Mouse (Mus musculus) right cerebral cortex, postnatal 25 days (tissue): ENCODE data around the gene Mllt10.

Experiments
- DNase-seq: peaks from one replicate; pipeline ENCODE4 v3.0.0; 2022

Mllt10 gene

DNA sequence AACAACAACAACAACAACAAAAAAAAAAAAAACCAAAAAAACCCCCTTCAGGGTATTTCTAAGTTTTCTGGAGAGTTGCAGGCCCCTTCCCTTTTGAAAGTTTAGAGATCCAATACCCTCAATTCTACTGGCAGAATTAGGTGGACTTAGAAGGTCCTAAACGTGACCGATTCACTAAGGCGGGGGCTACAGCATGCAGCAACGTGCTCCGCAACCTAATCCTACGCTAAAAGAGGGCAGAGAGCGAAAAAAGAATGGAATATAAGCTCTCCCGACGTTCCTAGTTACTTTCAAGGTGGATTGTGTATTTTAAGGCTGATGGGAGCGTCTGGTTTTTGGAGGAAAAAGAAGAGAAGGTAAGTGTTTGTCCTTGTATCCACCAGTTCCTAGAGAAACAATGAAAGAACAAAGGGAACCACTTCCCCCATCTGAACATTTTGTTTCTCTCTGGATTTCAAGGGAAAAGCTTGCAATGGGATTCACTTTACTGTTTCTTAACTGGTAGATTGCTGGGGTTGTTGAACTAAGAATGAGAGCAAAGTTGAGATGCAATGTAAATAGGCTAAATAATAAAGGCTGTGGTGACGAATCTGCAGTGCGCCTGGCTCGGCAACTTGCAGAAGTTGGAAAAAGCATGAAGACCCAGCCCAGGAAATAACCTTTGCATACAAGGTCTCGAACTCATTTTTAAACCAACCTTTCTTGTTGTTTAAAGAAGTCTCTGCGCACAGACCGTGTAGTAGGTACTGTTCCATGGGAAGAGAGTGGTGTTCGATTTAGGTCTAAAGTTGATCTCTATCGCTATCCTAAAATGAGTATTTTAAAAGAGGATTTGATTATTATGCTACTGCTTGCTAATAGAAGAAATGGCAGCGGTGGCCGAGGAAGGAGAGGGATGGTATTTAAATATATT, at the start of gene Mllt10:
TSS of gene Mllt10 (plus strand) at position 222 of the 913 bp plus-strand sequence.
- no peak for DNase-seq

DNA sequence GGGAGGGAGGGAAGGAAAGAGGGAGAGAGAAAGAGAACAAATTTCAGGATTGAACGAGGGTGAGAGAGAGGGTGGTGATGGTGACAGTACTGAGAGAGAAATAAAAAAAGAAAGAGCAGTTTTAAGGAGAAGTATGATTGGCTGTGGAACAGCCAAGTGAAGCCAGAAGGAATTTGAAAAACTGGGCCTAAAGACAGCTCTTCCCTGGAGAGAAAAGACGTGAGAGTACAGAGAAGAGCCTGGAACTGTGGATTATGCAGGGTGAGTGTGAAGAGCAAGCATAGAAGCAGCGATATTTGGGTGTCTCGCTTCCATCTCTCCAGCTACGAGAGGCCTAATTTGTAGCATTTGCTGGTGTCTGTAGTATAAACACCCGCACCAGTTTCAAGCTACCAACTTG, 43.8 kb upstream of the Mllt10 start:
- DNase-seq: no peak

DNA sequence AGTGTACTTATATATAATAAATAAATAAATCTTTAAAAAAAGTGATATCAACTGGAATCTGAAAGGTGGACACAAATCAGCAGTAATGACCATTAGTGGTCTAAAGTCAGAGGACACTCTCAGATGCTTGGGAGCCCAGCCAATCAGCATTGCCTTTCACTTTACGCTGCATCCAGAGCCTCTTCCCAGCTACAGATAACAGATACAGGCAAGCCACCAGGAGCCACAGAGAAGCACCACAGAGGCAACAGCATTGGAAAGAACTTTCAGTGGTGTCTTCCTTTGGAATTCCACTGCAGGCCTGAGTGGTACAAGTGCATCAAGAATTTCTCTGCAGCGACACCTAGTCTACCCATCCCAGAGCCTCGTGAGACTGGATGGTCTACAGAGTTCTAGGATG, 42.2 kb upstream of the Mllt10 start:
- DNase-seq: no peak

DNA sequence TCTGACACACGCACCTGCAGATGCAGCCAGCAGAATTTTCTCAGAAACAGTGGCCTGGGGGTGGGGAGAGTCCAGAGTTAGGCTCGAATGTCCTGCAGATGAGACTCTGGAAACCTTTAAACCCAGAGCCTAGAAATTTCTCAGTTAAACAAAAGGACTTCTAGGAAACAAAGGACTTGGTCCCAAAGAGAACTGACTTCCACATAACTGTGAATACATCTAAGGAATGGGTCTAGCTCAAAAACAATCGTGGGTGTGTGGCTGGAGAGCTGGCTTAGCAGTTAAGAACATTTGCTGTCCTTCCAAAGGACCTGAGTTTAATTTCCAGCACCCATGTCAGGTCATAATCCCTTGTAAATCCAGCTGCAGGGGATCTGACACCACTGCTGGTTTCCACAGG, 39.5 kb upstream of the Mllt10 start:
- no peak for DNase-seq

DNA sequence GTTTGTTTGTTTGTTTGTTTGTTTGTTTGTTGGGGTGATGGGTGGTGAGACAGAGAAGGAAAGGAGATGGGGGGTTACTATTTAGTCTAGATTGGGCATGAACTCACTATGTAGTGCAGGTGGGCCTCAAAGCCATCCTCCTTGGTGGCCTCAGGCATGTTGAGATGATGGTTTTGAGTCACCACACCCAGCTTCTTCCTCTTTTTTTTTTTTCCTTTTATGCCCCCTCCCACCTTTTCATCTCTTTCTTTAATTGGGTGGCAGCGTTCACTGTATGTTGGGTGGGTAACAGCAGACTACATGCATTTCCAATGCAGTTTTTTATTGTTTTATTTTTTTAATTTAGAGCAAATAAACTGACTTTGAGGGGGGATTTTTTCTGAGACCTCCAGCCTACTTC, 38.4 kb upstream of the Mllt10 start:
- no peak for DNase-seq

DNA sequence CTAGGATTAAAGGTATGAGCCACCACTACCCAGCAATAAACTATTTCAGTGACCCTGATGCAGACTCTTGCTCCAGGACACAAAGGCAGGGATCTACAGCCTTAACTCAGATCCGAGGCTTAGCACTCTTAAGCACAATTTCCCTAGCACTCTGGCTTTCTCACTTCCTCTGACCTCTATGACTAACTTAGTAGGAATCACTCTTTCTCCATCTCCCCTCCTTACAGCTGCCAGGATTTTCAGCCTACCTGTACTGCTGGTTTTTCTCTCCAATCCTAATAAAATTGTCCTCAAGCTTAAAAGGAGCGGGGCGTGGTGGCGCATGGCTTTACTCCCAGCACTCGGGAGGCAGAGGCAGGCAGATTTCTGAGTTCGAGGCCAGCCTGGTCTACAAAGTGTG, 37.7 kb upstream of the Mllt10 start:
- DNase-seq: no peak

DNA sequence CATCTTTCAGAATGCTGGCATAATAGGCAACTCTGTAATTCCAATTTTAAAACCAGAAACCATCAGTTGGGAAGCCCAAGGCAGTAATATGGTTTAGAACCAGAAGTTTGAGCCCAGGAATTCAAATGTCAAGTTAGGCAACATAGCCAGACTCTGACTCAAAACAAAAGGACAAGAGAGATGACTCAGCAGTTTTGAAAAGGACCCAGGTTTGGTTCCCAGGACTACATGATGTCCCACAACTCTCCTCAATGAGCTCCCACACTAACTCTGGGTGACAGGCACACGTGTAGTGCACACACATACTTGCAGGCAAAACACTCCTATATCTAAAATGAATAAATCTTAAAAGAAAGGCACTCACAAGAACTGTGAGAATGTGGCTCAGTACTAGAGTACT, 35.9 kb upstream of the Mllt10 start:
- no peak for DNase-seq

DNA sequence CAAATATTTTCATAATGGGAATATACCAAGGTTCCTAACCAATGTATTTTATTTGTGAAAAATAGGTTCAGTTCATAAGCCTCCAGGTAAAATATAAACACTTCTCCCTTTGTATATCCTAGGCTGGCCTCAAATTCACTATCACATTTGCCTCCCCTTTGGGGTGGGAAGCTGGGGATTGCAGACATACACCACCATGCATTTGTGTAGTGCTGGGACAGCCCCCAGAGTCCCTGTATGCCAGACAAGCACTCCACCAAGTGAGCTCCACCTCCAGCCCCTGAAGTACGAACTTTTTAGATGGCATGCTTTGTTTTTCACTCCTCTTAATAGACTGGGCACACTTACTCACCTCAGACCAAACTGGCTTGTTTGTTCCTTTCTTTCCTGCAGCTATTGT, 32.2 kb upstream of the Mllt10 start:
- DNase-seq: no peak

DNA sequence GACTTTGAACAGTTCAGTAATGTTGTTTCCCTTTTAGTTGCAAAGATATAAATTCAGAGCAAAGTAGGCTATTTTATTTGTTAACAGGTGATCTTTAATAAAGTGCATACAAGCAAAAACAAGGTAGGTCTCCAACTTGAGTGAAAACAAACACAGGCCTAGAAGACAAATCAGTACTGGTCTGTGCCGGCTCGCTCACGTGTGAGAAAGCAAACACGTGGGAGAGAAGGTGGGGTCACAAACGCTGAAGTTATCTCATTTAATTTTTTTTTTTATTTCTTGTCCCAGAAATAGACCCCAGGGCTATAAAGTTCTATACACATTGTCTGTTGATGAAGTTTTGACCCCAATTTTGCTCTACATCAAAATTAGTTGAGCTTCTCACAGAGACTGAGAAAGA, 29.9 kb upstream of the Mllt10 start:
- DNase-seq: no peak

DNA sequence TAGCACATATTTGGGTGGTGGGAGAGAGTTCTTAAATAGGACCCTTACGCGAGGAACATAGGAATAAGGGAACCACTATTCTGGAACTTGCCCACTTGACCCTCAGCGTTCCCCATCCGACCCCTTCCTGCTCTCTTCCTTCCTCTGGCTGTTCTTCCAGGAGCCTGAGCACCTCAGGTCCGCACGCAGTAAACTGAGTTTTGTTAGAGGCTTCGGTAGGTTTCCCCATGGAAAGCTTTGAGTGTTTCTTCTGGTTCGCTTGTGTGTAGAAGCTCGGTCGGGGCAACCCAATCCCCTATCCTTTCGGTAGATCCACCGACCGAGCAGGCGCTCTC, 29.3 kb upstream of the Mllt10 start:
- DNase-seq: no peak

DNA sequence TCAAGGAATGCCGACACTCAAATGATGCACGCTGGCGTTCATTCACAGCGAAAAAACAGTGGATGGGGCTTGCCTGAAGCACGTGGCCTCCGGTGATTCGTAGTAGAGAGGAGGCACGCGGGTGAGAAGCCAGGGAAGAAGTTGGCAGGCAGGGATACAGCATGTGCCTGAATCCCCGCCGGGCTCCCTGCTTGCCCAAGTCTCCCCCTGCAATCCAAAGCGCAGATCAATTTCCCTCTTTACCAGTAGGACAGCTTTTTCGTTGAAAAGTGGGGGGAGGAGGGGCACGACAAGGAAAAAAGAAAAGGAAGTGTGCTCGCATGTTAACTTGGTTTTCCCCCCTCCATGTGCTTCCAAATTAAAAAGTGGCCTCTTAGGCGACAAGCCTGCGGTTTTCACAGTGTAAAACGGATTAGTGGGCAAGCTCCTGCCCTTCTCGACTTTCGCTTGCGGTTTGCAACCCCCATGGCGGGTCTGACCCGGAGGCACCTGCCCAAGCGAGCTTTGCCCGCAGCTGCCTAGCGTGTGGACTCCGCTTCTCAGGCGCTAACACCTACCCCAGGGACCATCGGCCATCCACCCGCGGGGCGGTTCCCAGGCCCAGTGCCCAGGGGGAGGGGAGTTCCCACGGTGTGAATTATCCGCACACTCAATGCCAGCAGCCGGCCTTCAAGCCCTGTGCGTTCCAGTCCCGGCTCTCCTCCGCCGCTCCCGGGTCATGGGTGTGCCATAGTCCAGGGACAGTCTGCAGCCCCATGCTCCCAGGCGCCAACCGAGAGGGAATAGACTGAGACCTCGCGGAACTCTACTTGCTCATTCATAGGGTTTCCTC, 28.7 kb upstream of the Mllt10 start:
- no peak for DNase-seq

DNA sequence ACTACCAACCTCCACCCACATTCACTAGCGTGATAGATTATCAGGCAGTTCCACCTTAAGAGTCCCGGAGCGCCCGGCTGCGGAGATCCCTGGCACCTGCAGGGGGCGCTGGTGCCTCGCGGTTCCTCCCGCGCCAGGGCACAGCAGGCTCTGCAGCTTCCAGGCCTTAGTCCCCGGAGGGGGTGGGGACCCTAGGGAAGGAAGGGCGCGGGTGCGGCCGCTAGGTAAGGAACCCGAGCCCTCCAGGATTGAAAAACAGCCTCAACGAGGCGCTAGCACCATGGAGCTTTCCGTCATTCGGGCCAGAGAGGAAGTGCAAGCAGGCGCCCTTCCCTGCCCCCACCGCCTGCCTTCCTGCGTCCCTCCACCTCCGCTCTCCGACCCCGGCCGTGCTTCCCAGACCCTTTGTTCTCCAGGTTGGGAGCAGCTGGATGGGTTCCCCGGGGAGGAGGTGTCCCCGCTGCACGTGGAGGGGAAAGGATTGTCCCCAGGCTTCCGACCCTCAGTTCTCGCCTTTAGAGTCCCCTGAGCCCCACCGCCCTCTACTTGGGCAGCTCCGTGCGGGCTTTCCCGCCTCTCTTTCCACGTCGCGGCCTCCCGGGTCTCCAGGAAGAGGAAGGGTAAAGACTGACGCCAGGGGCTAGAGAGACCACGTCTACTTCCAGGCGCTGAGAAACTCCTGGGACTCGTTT, 27.4 kb upstream of the Mllt10 start:
- peak; percentile 95 for DNase-seq

DNA sequence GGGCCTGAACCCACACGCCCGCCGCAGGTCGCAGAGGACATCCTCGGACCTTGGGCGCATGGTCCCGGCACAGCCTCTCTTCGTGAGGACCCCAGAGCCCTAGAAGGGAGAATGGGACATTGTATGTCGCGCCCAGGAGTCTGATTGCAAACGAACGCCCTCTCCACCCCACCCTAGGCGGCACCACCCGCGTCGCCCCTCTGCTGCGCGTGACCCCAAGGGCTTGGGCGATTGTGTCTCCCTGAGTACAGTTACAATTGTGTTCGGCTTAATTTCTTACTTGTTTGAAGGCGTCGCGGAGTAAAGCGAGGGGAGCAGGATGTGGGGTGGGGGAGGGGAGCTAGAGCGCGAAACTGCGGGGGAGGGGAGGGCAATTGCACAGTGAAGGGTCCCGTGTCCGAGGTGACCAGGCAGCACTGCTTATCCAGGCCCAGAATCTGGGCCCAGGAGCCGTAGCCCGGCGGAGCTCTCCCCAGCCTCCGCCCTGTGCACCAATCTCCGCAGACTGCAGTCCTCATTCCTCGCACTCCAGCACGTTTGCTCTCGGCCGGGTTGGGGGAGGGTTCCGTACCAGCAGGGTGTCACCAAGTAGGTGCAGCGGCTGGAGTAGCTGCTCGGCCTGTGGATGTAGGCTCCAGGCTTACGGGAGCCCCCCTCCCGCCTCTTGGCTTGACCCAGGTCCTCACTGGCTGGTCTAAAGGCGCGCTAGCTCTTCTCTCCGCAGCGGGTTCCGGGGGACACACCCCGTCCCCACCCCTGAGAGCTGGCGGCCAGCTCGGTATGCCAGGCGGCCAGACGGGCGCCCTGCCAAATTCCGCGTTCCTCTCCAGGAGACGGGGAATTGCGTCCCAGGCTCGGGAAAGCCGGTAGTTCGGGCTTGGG, 26.7 kb upstream of the Mllt10 start:
- peak; percentile 84 for DNase-seq

DNA sequence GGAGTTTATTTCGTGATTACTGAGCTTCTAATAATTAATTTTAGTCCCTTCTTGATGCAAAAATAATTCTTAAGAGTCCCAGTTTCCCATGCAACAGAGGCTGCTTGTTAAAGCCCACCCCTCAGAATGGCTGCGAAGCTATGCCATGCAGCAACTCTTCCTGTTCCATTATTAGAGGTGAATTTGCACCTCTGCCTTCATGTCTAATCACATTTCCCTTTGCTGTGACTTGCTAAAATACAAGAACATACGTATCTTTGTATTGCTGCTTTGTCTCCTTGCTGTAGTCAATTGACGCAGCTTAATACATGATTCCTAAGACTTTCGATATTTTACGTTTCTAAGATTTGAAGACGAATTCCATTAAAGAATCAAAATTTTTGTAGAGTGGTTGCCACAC, 25.4 kb upstream of the Mllt10 start:
- no peak for DNase-seq

DNA sequence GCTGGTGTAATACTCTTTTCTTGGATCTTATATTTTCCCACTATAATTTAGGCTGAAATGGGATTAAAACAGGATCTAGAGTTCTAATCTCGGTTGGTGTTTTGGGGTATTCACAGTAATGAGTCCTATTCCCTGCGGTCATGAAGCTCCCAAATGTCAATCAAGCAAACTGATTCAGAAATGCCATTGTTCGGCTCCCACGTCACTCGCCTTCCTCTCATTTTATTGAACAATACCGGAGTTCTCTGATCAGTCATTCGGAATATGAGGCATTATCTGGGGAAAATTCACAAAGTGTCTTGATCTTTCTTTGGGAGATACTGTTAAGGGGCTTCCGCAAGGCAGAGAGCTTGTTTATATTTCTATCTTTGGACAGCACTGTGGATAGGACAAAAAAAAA, 24.5 kb upstream of the Mllt10 start:
- DNase-seq: no peak

DNA sequence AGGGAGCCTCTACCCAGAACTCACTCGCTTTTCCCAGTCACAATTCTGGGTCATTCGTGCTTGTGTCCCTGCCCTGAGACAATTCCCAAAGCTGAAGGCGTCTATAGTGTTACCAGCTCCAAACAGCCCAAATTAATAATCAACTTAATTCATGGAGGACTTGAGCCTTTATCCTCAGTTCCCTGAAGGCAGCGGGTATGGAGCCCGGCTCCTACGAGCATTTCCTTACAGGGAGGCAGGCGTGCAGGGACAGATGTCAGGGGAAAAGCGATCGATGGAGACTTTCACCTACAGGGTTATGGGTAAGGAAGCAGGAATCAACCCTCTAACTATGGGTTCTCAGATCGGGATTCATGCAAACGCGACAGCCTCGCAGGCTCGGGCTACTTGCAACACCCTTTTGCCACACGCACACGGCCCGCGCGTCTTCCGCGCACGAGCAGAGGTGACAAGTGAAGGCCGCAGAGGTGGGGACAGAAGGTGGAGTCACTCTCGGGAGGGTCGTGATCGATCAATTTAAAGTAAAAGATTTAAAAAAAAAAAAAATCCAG, 23.7 kb upstream of the Mllt10 start:
- no peak for DNase-seq

DNA sequence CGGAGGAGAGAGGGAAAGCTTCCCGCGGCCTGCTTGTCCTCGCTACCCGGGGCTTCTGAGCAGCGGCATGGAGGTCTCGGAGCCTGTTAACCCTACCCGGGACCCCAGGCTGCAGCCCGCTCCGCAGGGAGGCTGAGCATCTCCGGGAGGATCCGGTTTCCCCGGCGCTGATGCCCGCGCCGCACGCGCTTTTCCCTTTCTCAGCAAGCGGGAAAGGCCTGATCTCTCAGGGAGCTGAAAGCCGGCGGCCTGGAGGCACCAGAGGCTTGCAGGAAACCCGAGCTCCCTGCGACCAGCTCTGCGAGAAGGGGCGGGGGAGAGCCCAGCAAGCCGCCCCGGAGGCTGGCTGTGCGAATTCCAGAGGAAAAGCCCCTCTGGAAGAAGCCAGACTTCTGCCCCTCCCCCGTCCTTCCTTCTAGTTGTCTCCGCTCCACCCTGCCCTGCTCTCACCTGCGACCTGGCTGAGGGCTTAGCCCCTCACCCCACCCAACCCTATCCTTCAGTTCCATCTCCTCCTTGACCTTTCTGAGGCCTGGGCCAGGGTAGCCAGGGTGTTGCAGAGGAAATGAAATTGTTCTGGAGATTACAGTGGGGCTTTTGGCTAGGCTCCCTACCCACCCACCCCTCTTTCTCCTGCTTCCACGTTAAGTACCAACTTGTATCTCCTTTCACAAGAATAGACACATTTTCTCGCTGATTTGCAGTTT, 23.1 kb upstream of the Mllt10 start:
- DNase-seq: no peak

DNA sequence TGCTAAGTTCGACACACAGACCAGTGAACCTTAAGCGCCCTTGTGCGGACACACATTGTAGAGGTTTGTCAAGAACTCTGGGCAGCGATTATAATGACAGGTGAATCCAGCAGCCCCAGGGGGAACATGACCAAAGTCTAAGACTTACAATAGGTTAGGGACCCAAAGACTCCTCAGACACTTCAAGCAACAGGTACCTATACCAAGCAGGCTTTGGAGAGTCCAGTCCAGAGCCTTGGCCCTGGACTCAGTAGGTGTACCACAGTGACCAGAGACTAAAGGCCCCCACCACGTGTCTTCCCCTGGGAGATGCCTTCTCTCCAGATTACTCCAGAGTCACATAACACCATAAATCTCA, 22.5 kb upstream of the Mllt10 start:
- no peak for DNase-seq

DNA sequence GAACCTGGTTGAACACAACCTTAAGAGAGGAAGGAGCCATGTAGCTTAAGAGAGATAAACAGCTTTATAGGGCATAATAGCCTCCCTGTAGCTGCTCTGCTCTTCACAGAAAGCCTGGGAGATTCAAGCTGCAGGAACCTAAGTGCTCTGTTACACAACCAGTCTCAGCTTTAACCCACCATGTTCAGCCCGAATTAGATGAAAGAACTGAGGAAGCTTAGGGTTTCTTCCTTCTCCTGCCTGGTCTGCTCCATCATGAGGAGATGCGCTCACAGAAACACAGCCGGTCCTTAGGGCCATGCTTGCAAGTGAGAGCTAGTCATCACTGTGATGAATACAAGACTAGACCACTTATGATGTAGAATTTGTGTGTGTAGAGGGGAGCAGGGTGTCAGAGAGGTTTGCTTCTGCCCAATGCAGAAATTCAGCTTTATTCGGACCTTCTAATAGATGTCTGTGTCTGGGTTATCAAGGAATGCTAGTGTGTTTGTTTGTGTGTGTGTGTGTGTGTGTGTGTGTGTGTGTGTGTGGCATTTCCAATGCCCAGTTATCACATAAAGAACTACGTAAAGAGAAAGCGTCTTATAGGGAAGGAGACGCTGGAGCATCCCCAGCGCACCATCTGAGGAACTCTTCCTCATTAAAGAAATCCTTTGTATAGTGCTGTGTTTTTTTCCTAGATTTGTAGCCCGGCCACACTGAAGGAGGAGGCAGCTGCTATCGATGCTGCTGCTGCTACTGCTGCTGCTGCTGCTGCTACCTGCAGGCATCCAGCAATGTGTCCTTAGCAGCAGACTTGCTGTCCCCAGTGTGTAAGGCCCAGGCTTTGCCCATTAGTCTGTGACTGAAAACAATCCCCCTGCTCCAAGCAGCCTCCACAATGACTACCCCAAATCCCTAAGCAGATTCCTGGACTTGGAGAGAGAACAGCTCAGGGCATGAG, 21.6 kb upstream of the Mllt10 start:
- DNase-seq: no peak
